Mouse (Mus musculus) stomach, postnatal 0 days (tissue): ENCODE measurements around the gene Uaca. TPM values are rescaled to one million over a fixed set of nuclear protein-coding genes. Genes with fewer than 3 reads are reported as not detected.

ENCODE experiments used
- ATAC-seq: fragments of 200-750 bp; cut with Nextera tagmentation; 2 replicates; pipeline ENCODE4 v1.8.0; 2017; ENCODE audit not compliant: low FRiP score, low TSS enrichment
- DNase-seq: peaks from one replicate; pipeline ENCODE4 v3.0.0-alpha.2; 2016; ENCODE audit warnings: low spot score
- H3K27ac ChIP-seq: fragments of 300-500 bp; sonication (generic); replicated peaks from 2 replicates; pipeline ENCODE4 v1.5.1; 2014; ENCODE audit warnings: mild to moderate bottlenecking, control low read depth
- H3K27me3 ChIP-seq: fragments of 300-500 bp; sonication (generic); 2 replicates; pipeline ENCODE4 v1.6.1; 2014; ENCODE audit warnings: low read length; ENCODE audit not compliant: control insufficient read depth, insufficient read depth
- H3K36me3 ChIP-seq: fragments of 300-500 bp; sonication (generic); 2 replicates; pipeline ENCODE4 v1.6.1; 2014; ENCODE audit warnings: low read length, mixed read lengths; ENCODE audit not compliant: control insufficient read depth, insufficient read depth
- H3K4me1 ChIP-seq: fragments of 300-500 bp; sonication (generic); replicated peaks from 2 replicates; pipeline ENCODE4 v1.6.1; 2014; ENCODE audit warnings: antibody characterized with exemption; ENCODE audit not compliant: control insufficient read depth, insufficient read depth
- H3K4me2 ChIP-seq: fragments of 300-500 bp; sonication (generic); replicated peaks from 2 replicates; pipeline ENCODE4 v1.6.1; 2014; ENCODE audit warnings: low read depth, mild to moderate bottlenecking, control low read depth, moderate library complexity
- H3K4me3 ChIP-seq: fragments of 300-500 bp; sonication (generic); 2 replicates; pipeline ENCODE4 v1.5.1; 2014; ENCODE audit warnings: low read depth, low read length, control low read depth
- H3K9ac ChIP-seq: fragments of 300-500 bp; sonication (generic); 2 replicates; pipeline ENCODE4 v1.6.1; 2014; ENCODE audit warnings: mild to moderate bottlenecking, low read length, control low read depth, mixed read lengths
- H3K9me3 ChIP-seq: fragments of 300-500 bp; sonication (generic); 2 replicates; pipeline ENCODE4 v1.6.1; 2016; ENCODE audit warnings: low read length; ENCODE audit not compliant: control insufficient read depth
- CTCF ChIP-seq: IDR thresholded peaks from 2 replicates; pipeline ENCODE4 v1.5.1; 2016; ENCODE audit warnings: antibody characterized with exemption, low read depth, mild to moderate bottlenecking, moderate library complexity
- EP300 ChIP-seq: optimal IDR thresholded peaks from 2 replicates; pipeline ENCODE3; 2016; ENCODE audit warnings: antibody characterized with exemption
- WGBS: fragments of 180-500 bp; shearing (Covaris S2); extraction: QIAGEN DNeasy Blood & Tissue Kit; methylation state at CpG from one replicate; pipeline ENCODE4 v1.1.7; 2014; 5-methylcytosine and 5-hydroxymethylcytosine counted together
- polyA plus RNA-seq: library from polyadenylated mRNA; unstranded; fragments of >200 nt; fragmentation: Nextera tagmentation; extraction: Ambion mirVana; gene quantifications from 2 replicates; pipeline ENCODE4 v1.2.1, GENCODE M21; 2015

The Uaca gene
- polyA plus RNA-seq, 1 experiment from 2014 or later, result 17.3 TPM

DNA sequence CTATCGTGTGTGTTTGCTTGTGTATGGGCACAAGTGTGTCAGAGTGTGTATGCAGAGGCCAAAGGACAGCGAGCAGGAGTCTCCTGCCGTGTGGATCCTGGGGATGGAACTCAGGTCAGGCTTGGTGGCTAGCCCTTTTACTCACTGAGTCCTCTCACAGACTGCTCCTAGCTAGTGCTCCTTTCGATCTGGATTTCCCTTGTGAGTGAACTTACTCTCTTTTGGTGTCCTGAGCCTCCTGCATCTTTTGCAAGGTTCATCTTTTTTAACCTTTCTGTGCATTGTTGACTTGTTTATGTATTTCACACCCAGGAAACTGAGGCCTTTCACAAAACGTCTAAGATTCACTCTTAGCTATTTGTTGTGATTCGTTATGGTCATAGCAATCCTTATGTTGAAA, 2.8 kb downstream of the Uaca start:
- Histone ChIP-seq H3K9me3 (no peaks in the 10 kb centered on the region), H3K27me3 (no peaks in the 10 kb centered on the region), H3K9ac (no peak overlapping the region), H3K36me3 (no peaks in the 10 kb centered on the region), H3K4me3 (no peak overlapping the region), H3K4me1 (no peaks in the 10 kb centered on the region; the same call in 1 of the 2 replicates), H3K4me2 (no peak overlapping the region), H3K27ac (no peak overlapping the region)
- WGBS, result 81% methylated on average over 6 of the region's 6 CpGs
- TF ChIP-seq CTCF, result no peak
- no peak for TF ChIP-seq EP300
- DNase-seq (no peak), ATAC-seq (no peak)

- no peak overlapping the region for H3K4me2 ChIP-seq
- H3K4me3 ChIP-seq, result no peak overlapping the region
- ATAC-seq, result no peak
- H3K27me3 ChIP-seq, result no peaks in the 10 kb centered on the region
- 39% methylated on average over 10 of the region's 10 CpGs for WGBS
- no peaks in the 10 kb centered on the region for H3K9me3 ChIP-seq
- H3K27ac ChIP-seq, result no peak overlapping the region
- no peaks in the 10 kb centered on the region for H3K36me3 ChIP-seq
- no peak for DNase-seq
- no peak overlapping the region for H3K9ac ChIP-seq
- no peak for TF ChIP-seq EP300
- TF ChIP-seq CTCF, result no peak
- no peaks in the 10 kb centered on the region; the same call in 1 of the 2 replicates for H3K4me1 ChIP-seq
These were observed 4.7 kb downstream of the Uaca start for GRCm38 (mm10) chr9:60799061-60799460.

GRCm38 (mm10) chr9:60800663-60801382, 6.5 kb downstream of the Uaca start:
- Histone ChIP-seq H3K9ac (no peak overlapping the region), H3K4me1 (no peaks in the 10 kb centered on the region; the same call in 1 of the 2 replicates), H3K9me3 (no peaks in the 10 kb centered on the region), H3K27me3 (no peaks in the 10 kb centered on the region), H3K4me3 (no peak overlapping the region), H3K36me3 (no peaks in the 10 kb centered on the region), H3K27ac (no peak overlapping the region), H3K4me2 (no peak overlapping the region)
- 44% methylated on average over 8 of the region's 8 CpGs for WGBS
- ATAC-seq (no peak), DNase-seq (no peak)
- TF ChIP-seq CTCF (no peak), EP300 (no peak)

GRCm38 (mm10) chr9:60801746-60802145, 7.4 kb downstream of the Uaca start:
- Histone ChIP-seq H3K36me3 (no peaks in the 10 kb centered on the region), H3K27ac (no peak overlapping the region)
- ATAC-seq, result no peak

GRCm38 (mm10) chr9:60802341-60802740, 8.0 kb downstream of the Uaca start:
- WGBS, result 89% methylated on average over 5 of the region's 5 CpGs
- H3K4me2 ChIP-seq, result no peak overlapping the region
- no peaks in the 10 kb centered on the region for H3K27me3 ChIP-seq
- H3K27ac ChIP-seq, result no peak overlapping the region
- no peaks in the 10 kb centered on the region for H3K9me3 ChIP-seq
- DNase-seq, result no peak
- H3K9ac ChIP-seq, result no peak overlapping the region
- ATAC-seq, result no peak
- no peaks in the 10 kb centered on the region for H3K36me3 ChIP-seq
- H3K4me3 ChIP-seq, result no peak overlapping the region
- H3K4me1 ChIP-seq, result no peaks in the 10 kb centered on the region; the same call in 1 of the 2 replicates
- TF ChIP-seq EP300, result no peak
- TF ChIP-seq CTCF, result no peak

More at GRCm38 (mm10) chr9:60801746-60802145, 7.4 kb downstream of the Uaca start:
- Histone ChIP-seq H3K27me3 (no peaks in the 10 kb centered on the region), H3K4me1 (no peaks in the 10 kb centered on the region; the same call in 1 of the 2 replicates), H3K4me3 (no peak overlapping the region), H3K9ac (no peak overlapping the region), H3K4me2 (no peak overlapping the region), H3K9me3 (no peaks in the 10 kb centered on the region)
- no peak for TF ChIP-seq EP300
- no peak for TF ChIP-seq CTCF
- 69% methylated on average over 1 of the region's 1 CpGs for WGBS
- DNase-seq, result peak; percentile 57

GRCm38 (mm10) chr9:60806021-60806420, 11.7 kb downstream of the Uaca start:
- 100% methylated on average over 2 of the region's 2 CpGs for WGBS
- DNase-seq, result no peak
- TF ChIP-seq EP300 (no peak), CTCF (no peak)
- no peaks in the 10 kb centered on the region for H3K36me3 ChIP-seq
- H3K4me2 ChIP-seq, result no peak overlapping the region
- H3K9me3 ChIP-seq, result no peaks in the 10 kb centered on the region
- no peak for ATAC-seq
- H3K9ac ChIP-seq, result no peak overlapping the region
- no peak overlapping the region for H3K27ac ChIP-seq
- H3K4me1 ChIP-seq, result no peaks in the 10 kb centered on the region
- no peaks in the 10 kb centered on the region for H3K27me3 ChIP-seq
- no peak overlapping the region for H3K4me3 ChIP-seq
